Mouse (Mus musculus) testis, adult 2 months (tissue): Measurements from ENCODE around the gene Nme1.

Experiments used
- CTCF ChIP-seq: fragments of 200-500 bp; IDR thresholded peaks from 2 replicates; pipeline ENCODE4 v1.5.1; 2012; ENCODE audit warnings: low read depth, mild to moderate bottlenecking, inconsistent platforms, low read length, moderate library complexity; ENCODE audit not compliant: control insufficient read depth, insufficient read depth, insufficient replicate concordance
- POLR2A ChIP-seq: fragments of 200-500 bp; IDR thresholded peaks from 2 replicates; pipeline ENCODE4 v1.6.1; 2012; ENCODE audit warnings: low read depth, mild to moderate bottlenecking, inconsistent platforms, low read length, moderate library complexity; ENCODE audit not compliant: control insufficient read depth

DNA sequence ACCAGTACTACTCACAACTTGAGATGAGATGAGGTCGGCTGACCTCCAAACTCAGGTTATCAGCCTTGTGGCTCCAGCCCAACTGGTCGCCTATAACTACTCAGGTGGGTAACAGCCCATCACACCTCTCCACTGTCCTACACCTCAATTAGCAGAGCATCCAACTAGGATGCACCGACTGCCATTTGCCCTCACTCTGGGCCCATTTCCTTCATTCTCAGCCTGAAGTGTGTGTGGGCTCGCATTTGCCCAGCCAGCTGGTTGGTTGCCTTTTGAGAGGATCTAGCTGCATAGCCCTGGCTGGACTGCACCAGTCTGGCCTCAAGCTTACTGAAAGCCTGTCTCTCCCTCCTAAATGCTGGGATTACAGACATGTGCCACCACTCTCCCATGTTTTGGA, 10.6 kb downstream of the Nme1 start:
- no peak for TF ChIP-seq POLR2A
- TF ChIP-seq CTCF, result no peak
